Mouse (Mus musculus): ENCODE results near the gene Hoxb6. TPM values are rescaled to one million over a fixed set of nuclear protein-coding genes. Genes with fewer than 3 reads are reported as not detected.

Hoxb6 gene
- polyA plus RNA-seq, 1 experiment from 2014 or later = 0.73 TPM

DNA sequence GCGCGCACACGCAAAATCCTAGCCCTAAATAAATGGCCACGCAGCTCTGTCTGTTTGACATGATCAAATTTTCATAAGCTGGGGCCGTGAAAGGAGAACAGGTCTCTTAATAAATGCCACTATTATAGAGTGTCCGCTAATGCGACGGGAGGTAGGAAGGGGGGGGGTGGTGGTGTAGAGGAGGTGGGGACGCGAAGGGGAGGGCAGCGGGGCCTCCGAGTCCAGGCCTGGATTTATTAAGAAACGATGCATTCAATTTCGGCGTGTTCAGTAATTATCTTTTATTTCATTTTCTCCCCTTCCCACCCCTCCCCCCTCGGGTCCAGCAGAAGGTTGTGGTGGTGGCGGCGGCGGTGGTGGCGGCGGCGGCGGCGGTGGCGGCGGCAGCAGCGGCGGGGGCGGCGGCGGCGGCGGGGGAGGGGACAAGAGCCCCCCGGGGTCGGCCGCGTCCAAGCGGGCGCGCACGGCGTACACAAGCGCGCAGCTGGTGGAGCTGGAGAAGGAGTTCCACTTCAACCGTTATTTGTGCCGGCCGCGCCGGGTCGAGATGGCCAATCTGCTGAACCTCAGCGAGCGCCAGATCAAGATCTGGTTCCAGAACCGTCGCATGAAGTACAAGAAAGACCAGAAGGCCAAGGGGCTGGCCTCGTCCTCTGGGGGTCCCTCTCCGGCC, 53.1 kb downstream of the Hoxb6 start:
- no peak for ATAC-seq (replicated peaks; ENCODE audit: insufficient number of reproducible peaks, low FRiP score, low TSS enrichment, low read depth)
- Histone ChIP-seq H3K27me3 (ENCODE audit: control insufficient read depth, insufficient read depth, low read length) (peaks cover 89% of the 10 kb centered on the region), H3K9ac (replicated peaks; ENCODE audit: low read length) (no peak overlapping the region), H3K27ac (replicated peaks; ENCODE audit: low read depth, low read length) (no peak overlapping the region), H3K4me1 (ENCODE audit: control insufficient read depth, insufficient read depth, low read length) (no peaks in the 10 kb centered on the region; the same call in 1 of the 2 replicates), H3K4me2 (ENCODE audit: low read depth, low read length) (peak overlapping the region; percentile 38), H3K4me3 (ENCODE audit: low read depth, low read length) (peak overlapping the region; percentile 14), H3K36me3 (replicated peaks; ENCODE audit: control insufficient read depth, insufficient read depth, low read depth, low read length) (no peaks in the 10 kb centered on the region), H3K9me3 (replicated peaks; ENCODE audit: control insufficient read depth, low read length) (no peaks in the 10 kb centered on the region)
- WGBS = under 1% methylated on average over 37 of the region's 56 CpGs
- DNase-seq (ENCODE audit: low spot score) = no peak

DNA sequence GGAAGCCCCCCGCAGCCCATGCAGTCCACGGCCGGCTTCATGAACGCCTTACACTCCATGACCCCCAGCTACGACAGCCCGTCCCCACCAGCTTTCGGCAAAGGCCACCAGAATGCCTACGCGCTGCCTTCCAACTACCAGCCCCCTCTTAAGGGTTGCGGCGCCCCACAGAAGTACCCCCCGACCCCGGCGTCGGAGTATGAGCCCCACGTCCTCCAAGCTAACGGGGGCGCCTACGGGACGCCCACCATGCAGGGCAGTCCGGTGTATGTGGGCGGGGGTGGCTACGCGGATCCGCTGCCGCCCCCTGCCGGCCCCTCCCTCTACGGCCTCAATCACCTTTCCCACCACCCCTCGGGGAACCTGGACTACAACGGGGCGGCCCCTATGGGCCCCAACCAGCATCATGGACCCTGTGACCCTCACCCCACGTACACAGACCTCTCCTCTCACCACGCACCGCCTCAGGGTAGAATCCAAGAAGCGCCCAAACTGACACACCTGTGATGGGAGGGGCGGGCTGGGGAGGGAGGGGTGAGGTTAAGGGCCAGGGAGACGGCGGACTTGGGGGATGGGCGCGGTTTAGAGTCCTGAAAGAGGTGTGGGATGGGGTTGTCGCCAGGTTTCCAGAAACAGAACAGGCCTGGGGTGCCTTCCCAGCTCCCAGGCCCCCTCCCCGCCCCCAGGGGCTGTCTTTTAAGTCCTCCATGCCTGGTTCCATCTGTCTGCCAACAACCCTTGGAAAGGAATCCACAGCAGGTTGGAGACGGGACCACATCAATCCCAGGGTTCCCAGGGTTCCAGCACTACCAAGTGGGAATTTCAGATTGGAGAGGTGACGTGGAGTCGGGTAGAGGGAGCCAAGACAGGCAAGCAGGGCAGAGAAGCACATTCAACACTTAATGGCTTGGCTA, 53.9 kb downstream of the Hoxb6 start:
- H3K27ac ChIP-seq (replicated peaks; ENCODE audit: low read depth, low read length) = no peak overlapping the region
- H3K4me1 ChIP-seq (ENCODE audit: control insufficient read depth, insufficient read depth, low read length) = no peaks in the 10 kb centered on the region; the same call in 1 of the 2 replicates
- H3K27me3 ChIP-seq (ENCODE audit: control insufficient read depth, insufficient read depth, low read length) = peaks cover 89% of the 10 kb centered on the region
- ATAC-seq (replicated peaks; ENCODE audit: insufficient number of reproducible peaks, low FRiP score, low TSS enrichment, low read depth) = no peak
- DNase-seq (ENCODE audit: low spot score) = no peak
- 2% methylated on average over 45 of the region's 45 CpGs for WGBS
- H3K9ac ChIP-seq (replicated peaks; ENCODE audit: low read length) = no peak overlapping the region
- H3K36me3 ChIP-seq (replicated peaks; ENCODE audit: control insufficient read depth, insufficient read depth, low read depth, low read length) = no peaks in the 10 kb centered on the region
- no peaks in the 10 kb centered on the region for H3K9me3 ChIP-seq (replicated peaks; ENCODE audit: control insufficient read depth, low read length)
- H3K4me3 ChIP-seq (ENCODE audit: low read depth, low read length) = peak overlapping the region; percentile 14; the same call in 1 of the 2 replicates
- peak overlapping the region; percentile 38 for H3K4me2 ChIP-seq (ENCODE audit: low read depth, low read length)

DNA sequence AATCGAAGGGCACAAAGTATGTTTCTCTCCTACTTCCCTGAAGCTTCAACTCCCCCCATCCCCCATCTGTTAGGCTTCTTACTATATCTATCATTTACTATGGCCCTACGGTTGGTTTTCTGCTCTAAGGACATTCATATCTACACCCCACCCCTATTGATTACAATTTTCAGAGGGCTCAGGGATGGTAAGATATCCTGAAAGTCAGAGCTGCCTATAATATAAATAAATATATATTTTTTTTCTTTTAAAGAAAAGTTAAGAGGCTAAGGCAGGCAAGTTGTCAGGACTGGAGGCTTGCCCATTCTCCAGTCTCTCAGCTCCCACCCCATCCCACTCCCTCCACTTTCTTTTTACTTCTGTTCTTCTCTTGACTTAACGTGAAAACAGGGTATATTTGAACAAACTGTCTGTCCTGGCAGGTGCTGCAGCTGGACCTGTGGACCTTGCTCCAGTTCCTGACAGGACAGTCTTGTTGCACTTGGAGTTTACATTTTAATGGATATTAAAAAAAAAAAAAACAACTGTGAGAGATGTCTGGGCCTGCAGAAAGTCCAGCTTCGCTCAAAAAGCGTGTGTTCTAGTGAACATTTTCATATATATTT, 54.7 kb downstream of the Hoxb6 start:
- H3K4me2 ChIP-seq (ENCODE audit: low read depth, low read length) = no peak overlapping the region
- 17% methylated on average over 5 of the region's 5 CpGs for WGBS
- no peak overlapping the region for H3K9ac ChIP-seq (replicated peaks; ENCODE audit: low read length)
- DNase-seq (ENCODE audit: low spot score) (no peak), ATAC-seq (replicated peaks; ENCODE audit: insufficient number of reproducible peaks, low FRiP score, low TSS enrichment, low read depth) (no peak)
- H3K9me3 ChIP-seq (replicated peaks; ENCODE audit: control insufficient read depth, low read length) = no peaks in the 10 kb centered on the region
- no peak overlapping the region for H3K4me3 ChIP-seq (ENCODE audit: low read depth, low read length)
- peaks cover 90% of the 10 kb centered on the region for H3K27me3 ChIP-seq (ENCODE audit: control insufficient read depth, insufficient read depth, low read length)
- H3K27ac ChIP-seq (replicated peaks; ENCODE audit: low read depth, low read length) = no peak overlapping the region
- H3K36me3 ChIP-seq (replicated peaks; ENCODE audit: control insufficient read depth, insufficient read depth, low read depth, low read length) = no peaks in the 10 kb centered on the region
- H3K4me1 ChIP-seq (ENCODE audit: control insufficient read depth, insufficient read depth, low read length) = no peaks in the 10 kb centered on the region

DNA sequence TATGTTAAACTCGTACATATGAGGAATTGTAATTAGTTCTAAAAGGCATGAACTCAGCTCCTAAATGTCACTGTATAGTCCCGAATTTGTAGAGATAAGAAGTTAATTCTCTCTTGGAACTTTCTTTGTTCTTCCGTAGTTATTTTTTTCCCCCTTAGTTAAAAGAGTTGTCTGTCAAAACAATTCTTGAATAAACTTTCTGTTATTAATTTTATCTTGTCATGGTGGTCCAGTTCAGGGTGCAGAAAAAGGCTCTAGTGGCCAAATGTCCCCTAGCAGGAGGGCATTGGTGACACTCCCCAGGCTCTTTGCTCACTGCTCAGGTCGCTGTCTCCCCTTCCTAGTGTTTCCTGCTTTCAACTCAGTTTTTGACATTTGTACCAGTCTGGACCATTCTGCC, 55.4 kb downstream of the Hoxb6 start:
- Histone ChIP-seq H3K4me2 (ENCODE audit: low read depth, low read length) (no peak overlapping the region), H3K27me3 (ENCODE audit: control insufficient read depth, insufficient read depth, low read length) (peaks cover 89% of the 10 kb centered on the region), H3K4me1 (ENCODE audit: control insufficient read depth, insufficient read depth, low read length) (no peaks in the 10 kb centered on the region), H3K4me3 (ENCODE audit: low read depth, low read length) (no peak overlapping the region), H3K9ac (replicated peaks; ENCODE audit: low read length) (no peak overlapping the region), H3K9me3 (replicated peaks; ENCODE audit: control insufficient read depth, low read length) (no peaks in the 10 kb centered on the region), H3K36me3 (replicated peaks; ENCODE audit: control insufficient read depth, insufficient read depth, low read depth, low read length) (no peaks in the 10 kb centered on the region), H3K27ac (replicated peaks; ENCODE audit: low read depth, low read length) (no peak overlapping the region)
- no peak for ATAC-seq (replicated peaks; ENCODE audit: insufficient number of reproducible peaks, low FRiP score, low TSS enrichment, low read depth)
- DNase-seq (ENCODE audit: low spot score) = no peak
- 7% methylated on average over 4 of the region's 4 CpGs for WGBS

DNA sequence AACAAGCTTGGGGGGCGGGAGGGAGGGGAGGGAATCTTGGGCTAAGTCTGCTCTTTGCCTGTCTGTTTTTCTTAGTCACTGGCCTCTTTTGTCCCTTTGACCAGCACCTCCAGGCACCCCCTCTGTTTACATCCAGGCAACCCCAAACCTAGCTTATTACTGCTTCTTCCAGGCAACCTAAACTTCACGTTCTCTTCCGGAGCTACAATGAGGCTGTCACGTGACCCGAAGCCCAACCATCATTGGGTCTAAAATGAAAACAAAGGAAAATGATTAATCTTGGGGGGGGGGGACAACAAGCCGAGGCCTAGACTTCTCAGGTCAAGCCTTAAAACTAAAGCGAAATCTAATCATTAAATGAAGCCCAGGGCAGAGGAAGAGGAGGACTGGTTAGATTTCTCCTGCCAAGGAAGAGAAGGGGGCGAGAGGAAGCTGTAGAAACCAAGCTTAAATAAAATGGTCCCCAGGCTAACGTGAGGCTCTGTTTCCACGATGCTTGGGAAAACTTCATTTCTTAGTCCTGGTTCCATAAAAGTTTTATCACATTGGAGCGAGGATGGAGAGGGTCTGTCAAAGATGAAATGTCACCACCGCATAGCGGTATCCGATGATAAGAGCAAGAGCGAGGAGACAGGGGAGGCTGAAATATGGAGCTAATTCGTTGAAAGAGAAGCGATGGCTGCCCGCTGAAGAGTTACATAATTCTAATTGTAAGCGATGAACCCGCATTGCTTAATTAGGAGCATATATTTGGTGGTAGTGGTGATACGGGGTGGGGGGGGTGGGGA, 56.1 kb downstream of the Hoxb6 start:
- H3K27ac ChIP-seq (replicated peaks; ENCODE audit: low read depth, low read length) = no peak overlapping the region
- ATAC-seq (replicated peaks; ENCODE audit: insufficient number of reproducible peaks, low FRiP score, low TSS enrichment, low read depth) (no peak), DNase-seq (ENCODE audit: low spot score) (no peak)
- no peaks in the 10 kb centered on the region for H3K9me3 ChIP-seq (replicated peaks; ENCODE audit: control insufficient read depth, low read length)
- H3K36me3 ChIP-seq (replicated peaks; ENCODE audit: control insufficient read depth, insufficient read depth, low read depth, low read length) = no peaks in the 10 kb centered on the region
- no peak overlapping the region for H3K4me2 ChIP-seq (ENCODE audit: low read depth, low read length)
- peaks cover 91% of the 10 kb centered on the region for H3K27me3 ChIP-seq (ENCODE audit: control insufficient read depth, insufficient read depth, low read length)
- WGBS = 5% methylated on average over 21 of the region's 21 CpGs
- no peaks in the 10 kb centered on the region for H3K4me1 ChIP-seq (ENCODE audit: control insufficient read depth, insufficient read depth, low read length)
- no peak overlapping the region for H3K4me3 ChIP-seq (ENCODE audit: low read depth, low read length)
- no peak overlapping the region for H3K9ac ChIP-seq (replicated peaks; ENCODE audit: low read length)

DNA sequence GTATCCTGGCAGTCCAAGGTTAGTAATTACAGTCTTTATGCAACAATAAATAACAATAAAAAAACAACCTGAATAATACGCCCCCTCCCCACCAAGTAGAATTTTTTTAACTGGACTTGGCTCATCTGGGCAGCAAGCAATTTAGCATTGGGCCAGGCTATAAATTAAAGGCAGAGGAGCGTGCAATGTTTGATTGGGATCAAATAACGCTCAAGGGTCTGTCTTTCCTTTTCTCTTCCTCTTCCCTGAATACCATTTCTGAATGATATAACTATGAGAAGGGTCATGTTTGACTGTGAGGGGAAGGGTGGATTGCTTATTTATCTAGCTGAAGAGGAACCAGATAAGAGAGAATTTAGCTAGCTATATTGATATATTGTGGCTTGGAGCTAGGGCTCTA, 56.7 kb downstream of the Hoxb6 start:
- H3K4me2 ChIP-seq (ENCODE audit: low read depth, low read length) = no peak overlapping the region
- H3K36me3 ChIP-seq (replicated peaks; ENCODE audit: control insufficient read depth, insufficient read depth, low read depth, low read length) = no peaks in the 10 kb centered on the region
- 7% methylated on average over 3 of the region's 3 CpGs for WGBS
- no peaks in the 10 kb centered on the region for H3K9me3 ChIP-seq (replicated peaks; ENCODE audit: control insufficient read depth, low read length)
- H3K4me3 ChIP-seq (ENCODE audit: low read depth, low read length) = no peak overlapping the region
- no peak overlapping the region for H3K27ac ChIP-seq (replicated peaks; ENCODE audit: low read depth, low read length)
- peaks cover 85% of the 10 kb centered on the region for H3K27me3 ChIP-seq (ENCODE audit: control insufficient read depth, insufficient read depth, low read length)
- H3K9ac ChIP-seq (replicated peaks; ENCODE audit: low read length) = no peak overlapping the region
- DNase-seq (ENCODE audit: low spot score) = no peak
- no peaks in the 10 kb centered on the region for H3K4me1 ChIP-seq (ENCODE audit: control insufficient read depth, insufficient read depth, low read length)
- ATAC-seq (replicated peaks; ENCODE audit: insufficient number of reproducible peaks, low FRiP score, low TSS enrichment, low read depth) = no peak

DNA sequence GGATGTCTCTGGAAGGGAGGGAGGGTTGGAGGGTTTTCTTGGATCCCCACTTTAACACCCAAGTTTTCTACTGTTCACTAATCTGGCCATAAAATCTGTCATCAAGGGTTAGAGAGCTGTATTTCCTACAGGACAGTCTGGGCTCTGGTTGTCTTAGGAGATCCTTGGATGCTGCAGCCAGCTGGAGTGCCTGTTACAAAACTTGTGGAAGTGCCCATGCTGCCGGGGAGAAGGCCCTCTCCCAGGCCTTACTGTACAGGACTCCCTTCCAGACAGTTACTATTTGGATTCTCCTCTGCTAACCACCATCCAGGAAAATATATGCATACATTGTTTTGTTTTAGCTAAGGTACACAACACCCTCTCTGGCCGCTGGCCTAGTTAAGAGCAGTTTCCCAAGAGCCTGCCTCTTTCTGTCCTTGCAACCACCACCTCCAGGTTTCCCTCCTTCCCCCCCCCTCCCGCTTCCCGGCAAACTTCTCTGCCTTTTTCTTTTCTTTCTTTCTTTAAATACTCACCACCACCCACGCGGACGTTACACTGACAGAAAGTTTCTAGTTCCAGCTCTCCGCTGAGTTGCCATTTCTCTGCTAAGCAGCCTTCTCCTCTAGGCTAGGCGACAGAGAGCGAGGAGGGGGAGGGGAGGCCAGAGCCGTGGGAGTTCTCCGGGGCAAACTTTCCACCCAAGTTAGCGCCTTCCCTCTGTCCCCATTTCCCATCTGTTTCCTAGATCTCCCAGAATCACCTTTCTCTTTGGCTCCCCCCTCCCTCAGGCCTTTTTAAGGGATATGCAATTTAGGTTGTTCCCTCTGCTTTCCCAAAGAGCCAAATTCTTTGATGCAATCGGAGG, 57.4 kb downstream of the Hoxb6 start:
- H3K4me3 ChIP-seq (ENCODE audit: low read depth, low read length) = no peak overlapping the region
- 2% methylated on average over 14 of the region's 14 CpGs for WGBS
- no peaks in the 10 kb centered on the region for H3K36me3 ChIP-seq (replicated peaks; ENCODE audit: control insufficient read depth, insufficient read depth, low read depth, low read length)
- no peak for DNase-seq (ENCODE audit: low spot score)
- no peaks in the 10 kb centered on the region for H3K9me3 ChIP-seq (replicated peaks; ENCODE audit: control insufficient read depth, low read length)
- ATAC-seq (replicated peaks; ENCODE audit: insufficient number of reproducible peaks, low FRiP score, low TSS enrichment, low read depth) = no peak
- no peaks in the 10 kb centered on the region for H3K4me1 ChIP-seq (ENCODE audit: control insufficient read depth, insufficient read depth, low read length)
- no peak overlapping the region for H3K9ac ChIP-seq (replicated peaks; ENCODE audit: low read length)
- H3K27ac ChIP-seq (replicated peaks; ENCODE audit: low read depth, low read length) = no peak overlapping the region
- H3K27me3 ChIP-seq (ENCODE audit: control insufficient read depth, insufficient read depth, low read length) = peaks cover 85% of the 10 kb centered on the region
- H3K4me2 ChIP-seq (ENCODE audit: low read depth, low read length) = no peak overlapping the region

Data from embryonic facial prominence, embryonic 11.5 days (tissue).